Mouse (Mus musculus): ENCODE data around the gene Gcnt4. TPM values are rescaled to one million over a fixed set of nuclear protein-coding genes. Genes with fewer than 3 reads are reported as not detected.

Gcnt4 gene
- polyA plus RNA-seq, 1 experiment from 2014 or later: 1.8 TPM

DNA sequence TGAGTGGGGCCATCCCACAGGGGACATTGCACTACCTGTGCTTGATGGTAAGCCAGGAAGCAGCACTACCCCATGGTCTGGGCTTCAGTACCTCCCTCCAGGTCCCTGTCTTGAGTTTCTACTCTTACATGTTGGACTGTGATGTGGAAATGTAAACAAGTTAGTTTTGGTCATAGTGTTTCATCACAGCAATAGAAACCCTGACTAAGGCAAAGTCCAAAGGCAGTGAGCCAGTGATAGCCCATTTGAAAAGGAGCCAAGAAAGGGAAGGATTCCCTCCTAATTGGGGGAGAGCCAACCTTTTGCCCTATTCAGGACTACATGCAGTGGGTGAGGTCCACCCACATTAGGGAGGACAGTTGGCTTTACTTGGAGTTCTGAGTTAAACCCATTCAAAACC is 56.1 kb downstream of the Gcnt4 start:
- H3K27me3 ChIP-seq (ENCODE audit: control insufficient read depth, insufficient read depth, low read length): no peaks in the 10 kb centered on the region
- no peaks in the 10 kb centered on the region for H3K36me3 ChIP-seq (ENCODE audit: control insufficient read depth, insufficient read depth, low read length)
- H3K27ac ChIP-seq (ENCODE audit: low read length): no peak overlapping the region
- H3K9ac ChIP-seq (ENCODE audit: low read length): no peak overlapping the region
- no peaks in the 10 kb centered on the region for H3K9me3 ChIP-seq (replicated peaks; ENCODE audit: control insufficient read depth, low read length)
- H3K4me3 ChIP-seq (replicated peaks; ENCODE audit: low read length): no peak overlapping the region
- H3K4me2 ChIP-seq (ENCODE audit: low read depth, low read length): no peak overlapping the region
- no peak for ATAC-seq (ENCODE audit: insufficient read depth, low FRiP score)
- no peaks in the 10 kb centered on the region; the same call in 1 of the 2 replicates for H3K4me1 ChIP-seq (ENCODE audit: control insufficient read depth, insufficient read depth, low read length)

DNA sequence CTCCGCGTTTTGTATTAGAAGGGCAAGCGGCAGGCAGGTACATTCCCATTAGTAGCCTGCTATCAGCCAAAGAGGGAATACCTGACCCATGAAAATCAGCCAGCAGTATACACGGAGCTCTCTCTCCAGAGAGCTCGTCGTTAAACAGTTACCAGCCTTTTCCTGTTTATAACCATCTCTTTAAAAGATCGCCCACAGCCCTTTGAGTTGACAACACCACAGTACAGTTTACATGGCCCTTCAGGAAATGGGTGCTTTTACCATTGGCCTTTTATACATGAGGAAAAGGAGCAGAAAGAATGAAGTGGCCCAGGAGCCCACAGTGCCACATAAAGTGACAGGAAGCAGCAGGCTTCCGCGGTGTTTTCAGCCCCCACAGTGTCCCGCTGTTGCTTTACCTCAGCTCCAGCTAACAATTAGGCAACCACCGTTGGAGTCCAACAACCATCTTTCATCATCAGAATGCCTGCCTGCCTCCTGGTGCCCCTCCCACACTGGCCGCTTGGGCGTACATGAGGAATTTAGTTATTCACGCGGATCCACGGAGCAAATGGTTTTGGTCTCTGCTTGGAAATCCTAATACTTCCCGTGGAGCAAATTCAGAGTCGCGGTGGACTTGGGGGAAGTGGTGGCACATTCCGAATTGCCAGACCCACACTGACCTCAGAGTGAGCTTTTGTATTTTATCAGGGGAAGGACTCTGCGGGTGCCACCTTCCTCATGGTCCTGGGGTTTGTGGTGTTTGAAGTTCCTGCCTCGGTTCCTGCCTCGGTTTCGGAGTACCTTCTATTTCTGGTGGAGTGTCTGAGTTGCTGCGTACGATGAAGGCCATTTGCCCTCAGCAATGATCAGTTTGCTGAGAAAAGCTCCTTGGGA is 59.0 kb downstream of the Gcnt4 start:
- Histone ChIP-seq H3K36me3 (ENCODE audit: control insufficient read depth, insufficient read depth, low read length) (no peaks in the 10 kb centered on the region), H3K4me3 (replicated peaks; ENCODE audit: low read length) (no peak overlapping the region), H3K4me1 (ENCODE audit: control insufficient read depth, insufficient read depth, low read length) (no peaks in the 10 kb centered on the region; the same call in 1 of the 2 replicates), H3K9ac (ENCODE audit: low read length) (no peak overlapping the region), H3K27ac (ENCODE audit: low read length) (no peak overlapping the region), H3K4me2 (ENCODE audit: low read depth, low read length) (peak overlapping the region; percentile 16), H3K27me3 (ENCODE audit: control insufficient read depth, insufficient read depth, low read length) (no peaks in the 10 kb centered on the region), H3K9me3 (replicated peaks; ENCODE audit: control insufficient read depth, low read length) (no peaks in the 10 kb centered on the region)
- ATAC-seq (ENCODE audit: insufficient read depth, low FRiP score): no peak
- WGBS: 48% methylated on average over 26 of the region's 26 CpGs

DNA sequence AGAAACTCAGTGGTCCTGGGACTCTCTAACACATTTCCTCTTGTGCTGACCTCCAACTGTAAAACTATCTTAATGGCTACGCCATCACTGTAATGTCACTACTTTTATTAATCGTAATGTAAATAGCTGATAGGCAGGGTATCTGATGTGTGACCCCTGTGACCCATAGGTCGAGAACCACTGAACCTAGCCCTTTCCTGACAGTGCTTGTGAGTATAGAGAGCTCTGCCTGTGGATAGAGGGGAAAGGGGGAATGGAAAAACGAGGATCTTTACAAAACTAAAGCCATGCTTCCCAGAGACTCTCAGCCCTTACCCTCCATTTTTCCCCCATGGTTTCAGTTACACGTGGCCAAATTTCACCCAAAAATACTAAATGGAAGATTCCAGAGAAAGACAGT is 60.2 kb downstream of the Gcnt4 start:
- Histone ChIP-seq H3K4me2 (ENCODE audit: low read depth, low read length) (no peak overlapping the region), H3K9me3 (replicated peaks; ENCODE audit: control insufficient read depth, low read length) (no peaks in the 10 kb centered on the region), H3K36me3 (ENCODE audit: control insufficient read depth, insufficient read depth, low read length) (no peaks in the 10 kb centered on the region), H3K9ac (ENCODE audit: low read length) (no peak overlapping the region), H3K4me3 (replicated peaks; ENCODE audit: low read length) (no peak overlapping the region), H3K4me1 (ENCODE audit: control insufficient read depth, insufficient read depth, low read length) (no peaks in the 10 kb centered on the region; the same call in 1 of the 2 replicates), H3K27me3 (ENCODE audit: control insufficient read depth, insufficient read depth, low read length) (no peaks in the 10 kb centered on the region), H3K27ac (ENCODE audit: low read length) (no peak overlapping the region)
- WGBS: 72% methylated on average over 5 of the region's 5 CpGs
- no peak for ATAC-seq (ENCODE audit: insufficient read depth, low FRiP score)

DNA sequence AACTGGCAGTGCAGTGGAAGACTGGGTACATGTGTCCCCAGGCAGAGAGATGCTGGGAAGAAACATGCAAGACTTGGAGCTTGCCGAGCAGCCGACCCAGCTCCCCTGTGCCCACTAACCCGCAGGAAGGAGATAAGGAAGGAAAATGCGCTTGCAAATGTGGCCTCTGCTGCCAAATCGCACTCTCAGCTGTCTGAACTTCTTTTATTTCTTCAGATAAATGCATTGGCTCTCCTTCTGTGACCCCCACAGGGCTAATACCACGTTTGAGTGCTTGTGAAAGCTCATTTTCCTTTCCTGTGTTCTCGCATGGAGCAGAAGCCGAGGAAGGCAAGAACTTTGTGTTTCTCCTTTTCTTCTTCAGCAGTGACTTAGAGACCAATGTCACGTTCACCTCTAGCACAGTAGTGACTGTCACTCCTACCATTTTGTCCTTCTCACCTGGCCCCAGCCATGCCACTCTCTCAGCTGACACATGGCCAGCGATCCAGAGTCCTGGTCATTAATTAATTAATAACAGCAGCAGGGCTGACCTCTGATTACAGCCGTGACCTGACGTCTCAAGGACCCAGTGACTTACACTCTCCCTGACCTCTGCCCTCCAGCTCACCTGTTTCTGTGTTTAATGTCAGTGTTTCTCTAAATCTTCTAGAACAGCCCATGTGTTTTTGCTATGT is 61.2 kb downstream of the Gcnt4 start:
- WGBS: 50% methylated on average over 12 of the region's 12 CpGs
- Histone ChIP-seq H3K27ac (ENCODE audit: low read length) (no peak overlapping the region), H3K36me3 (ENCODE audit: control insufficient read depth, insufficient read depth, low read length) (no peaks in the 10 kb centered on the region), H3K9me3 (replicated peaks; ENCODE audit: control insufficient read depth, low read length) (no peaks in the 10 kb centered on the region), H3K4me1 (ENCODE audit: control insufficient read depth, insufficient read depth, low read length) (no peaks in the 10 kb centered on the region; the same call in 1 of the 2 replicates), H3K4me3 (replicated peaks; ENCODE audit: low read length) (no peak overlapping the region), H3K4me2 (ENCODE audit: low read depth, low read length) (no peak overlapping the region), H3K9ac (ENCODE audit: low read length) (no peak overlapping the region), H3K27me3 (ENCODE audit: control insufficient read depth, insufficient read depth, low read length) (no peaks in the 10 kb centered on the region)
- no peak for ATAC-seq (ENCODE audit: insufficient read depth, low FRiP score)

DNA sequence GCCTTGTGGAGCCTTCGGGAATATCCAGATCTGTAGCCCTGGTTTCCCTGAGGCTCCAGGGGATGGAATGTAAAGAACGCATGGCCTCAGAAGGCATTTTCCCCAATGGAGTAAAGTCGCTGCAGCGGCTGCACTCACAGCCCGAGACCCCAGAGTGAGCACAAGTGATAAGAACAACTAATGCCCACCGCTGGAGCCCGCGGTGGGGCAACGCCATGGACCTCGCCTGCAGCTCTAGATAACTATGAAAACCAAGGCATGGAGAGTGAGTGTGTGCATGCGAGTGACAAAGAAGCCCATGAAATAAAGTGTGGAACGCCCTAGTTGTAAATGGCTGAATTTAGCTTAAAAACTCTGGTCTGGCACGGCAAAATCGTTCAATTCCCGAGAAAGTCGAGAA is 64.6 kb downstream of the Gcnt4 start:
- Histone ChIP-seq H3K9ac (ENCODE audit: low read length) (no peak overlapping the region), H3K4me2 (ENCODE audit: low read depth, low read length) (no peak overlapping the region), H3K4me3 (replicated peaks; ENCODE audit: low read length) (no peak overlapping the region), H3K27ac (ENCODE audit: low read length) (no peak overlapping the region), H3K36me3 (ENCODE audit: control insufficient read depth, insufficient read depth, low read length) (no peaks in the 10 kb centered on the region), H3K27me3 (ENCODE audit: control insufficient read depth, insufficient read depth, low read length) (no peaks in the 10 kb centered on the region), H3K4me1 (ENCODE audit: control insufficient read depth, insufficient read depth, low read length) (no peaks in the 10 kb centered on the region), H3K9me3 (replicated peaks; ENCODE audit: control insufficient read depth, low read length) (no peaks in the 10 kb centered on the region)
- WGBS: 93% methylated on average over 16 of the region's 16 CpGs
- ATAC-seq (ENCODE audit: insufficient read depth, low FRiP score): no peak

DNA sequence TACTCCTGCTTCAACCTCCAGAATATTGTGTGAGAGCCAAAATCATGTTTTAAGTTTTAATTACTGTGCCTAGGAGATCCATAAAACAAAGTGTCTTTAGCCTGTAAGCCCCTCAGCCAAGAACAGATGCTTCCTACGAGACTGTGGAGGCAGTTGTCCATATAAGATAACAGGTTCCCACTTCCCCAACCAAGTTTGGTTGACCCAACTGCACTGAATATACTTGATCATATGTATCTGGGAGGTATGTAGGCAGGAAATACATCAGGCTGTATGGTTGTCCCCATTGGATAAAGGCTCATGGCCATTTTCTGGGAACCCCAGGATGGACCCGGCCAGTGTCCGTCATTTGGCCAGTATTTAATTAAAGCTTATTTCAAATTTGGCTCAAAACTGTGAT is 65.6 kb downstream of the Gcnt4 start:
- H3K27ac ChIP-seq (ENCODE audit: low read length): no peak overlapping the region
- H3K4me1 ChIP-seq (ENCODE audit: control insufficient read depth, insufficient read depth, low read length): no peaks in the 10 kb centered on the region
- H3K36me3 ChIP-seq (ENCODE audit: control insufficient read depth, insufficient read depth, low read length): no peaks in the 10 kb centered on the region
- ATAC-seq (ENCODE audit: insufficient read depth, low FRiP score): no peak
- WGBS: 82% methylated on average over 3 of the region's 3 CpGs
- no peak overlapping the region for H3K4me3 ChIP-seq (replicated peaks; ENCODE audit: low read length)
- no peak overlapping the region for H3K4me2 ChIP-seq (ENCODE audit: low read depth, low read length)
- no peaks in the 10 kb centered on the region for H3K9me3 ChIP-seq (replicated peaks; ENCODE audit: control insufficient read depth, low read length)
- H3K27me3 ChIP-seq (ENCODE audit: control insufficient read depth, insufficient read depth, low read length): no peaks in the 10 kb centered on the region
- no peak overlapping the region for H3K9ac ChIP-seq (ENCODE audit: low read length)

DNA sequence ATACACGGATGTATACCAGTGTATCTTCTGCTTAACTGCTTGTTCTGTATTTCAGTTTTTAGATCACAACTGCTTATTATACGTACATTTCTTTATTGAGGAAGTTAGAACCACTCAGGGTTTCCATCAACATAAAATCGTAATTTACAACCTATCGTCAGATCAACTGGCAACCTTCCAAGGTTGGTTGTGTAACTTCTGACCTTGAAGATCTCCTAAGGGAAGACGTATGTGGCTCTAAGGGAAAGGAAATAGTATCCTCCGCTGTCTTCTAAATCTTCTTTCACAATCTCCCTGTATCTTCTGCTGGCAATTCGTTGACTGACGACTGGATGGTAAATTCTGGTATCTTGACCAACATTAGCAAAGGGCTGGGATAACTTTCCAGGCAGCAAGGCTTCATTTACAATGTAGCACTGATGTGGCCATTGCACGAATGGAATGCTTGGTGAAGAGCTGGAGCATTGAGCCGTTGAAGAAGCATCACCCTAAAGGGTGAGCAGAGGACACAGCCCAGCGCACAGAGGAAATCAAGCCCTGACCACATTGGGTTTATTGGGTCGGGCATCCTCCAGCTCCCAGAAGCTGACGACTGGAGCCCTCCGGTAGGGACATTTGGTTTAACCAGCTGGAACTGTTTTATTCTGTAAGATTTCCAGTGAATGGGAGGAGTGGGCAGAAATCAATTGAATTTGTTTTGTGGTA is 66.2 kb downstream of the Gcnt4 start:
- WGBS: 78% methylated on average over 14 of the region's 14 CpGs
- no peak overlapping the region for H3K4me2 ChIP-seq (ENCODE audit: low read depth, low read length)

DNA sequence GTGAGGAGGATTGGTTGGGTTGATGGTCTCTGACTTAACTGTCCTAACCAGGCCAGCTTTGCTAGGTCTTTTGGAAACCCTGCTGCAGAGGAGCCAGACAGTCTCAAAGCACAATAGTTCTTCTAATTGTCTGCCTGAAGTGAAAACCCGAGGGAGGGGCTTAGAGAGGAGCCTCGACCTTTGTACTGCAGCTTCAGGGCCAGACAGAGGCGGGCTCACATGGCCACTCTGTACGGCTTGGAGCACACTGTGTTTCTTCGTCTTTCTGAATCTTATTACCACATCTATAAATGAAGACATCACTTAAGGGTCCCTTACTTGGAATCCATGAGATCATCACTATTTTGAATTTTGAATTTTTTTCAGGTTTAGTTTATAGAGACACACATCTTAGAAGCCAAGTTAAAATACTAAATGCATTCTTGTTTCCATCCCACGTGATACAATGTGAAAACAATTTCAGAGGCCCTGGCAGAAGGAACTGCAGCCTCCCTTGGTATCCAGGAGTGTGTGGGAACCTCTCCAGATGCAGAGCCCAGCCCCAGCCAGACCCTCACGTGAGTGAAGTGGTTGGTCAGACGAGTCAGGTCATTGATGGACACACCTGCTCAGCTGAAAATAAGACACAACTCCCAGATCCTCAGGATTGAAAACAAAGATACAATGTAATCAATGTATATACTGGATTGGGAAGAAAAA is 69.0 kb downstream of the Gcnt4 start:
- Histone ChIP-seq H3K9ac (ENCODE audit: low read length) (no peak overlapping the region), H3K27me3 (ENCODE audit: control insufficient read depth, insufficient read depth, low read length) (no peaks in the 10 kb centered on the region), H3K4me1 (ENCODE audit: control insufficient read depth, insufficient read depth, low read length) (no peaks in the 10 kb centered on the region), H3K9me3 (replicated peaks; ENCODE audit: control insufficient read depth, low read length) (no peaks in the 10 kb centered on the region), H3K27ac (ENCODE audit: low read length) (no peak overlapping the region), H3K4me3 (replicated peaks; ENCODE audit: low read length) (no peak overlapping the region), H3K4me2 (ENCODE audit: low read depth, low read length) (no peak overlapping the region), H3K36me3 (ENCODE audit: control insufficient read depth, insufficient read depth, low read length) (no peaks in the 10 kb centered on the region)
- WGBS: 43% methylated on average over 8 of the region's 8 CpGs
- no peak for ATAC-seq (ENCODE audit: insufficient read depth, low FRiP score)

More for the DNA sequence above, 66.2 kb downstream of the Gcnt4 start:
- H3K4me3 ChIP-seq (replicated peaks; ENCODE audit: low read length): no peak overlapping the region
- ATAC-seq (ENCODE audit: insufficient read depth, low FRiP score): no peak
- H3K9me3 ChIP-seq (replicated peaks; ENCODE audit: control insufficient read depth, low read length): no peaks in the 10 kb centered on the region
- H3K27me3 ChIP-seq (ENCODE audit: control insufficient read depth, insufficient read depth, low read length): no peaks in the 10 kb centered on the region
- no peak overlapping the region for H3K27ac ChIP-seq (ENCODE audit: low read length)
- H3K4me1 ChIP-seq (ENCODE audit: control insufficient read depth, insufficient read depth, low read length): no peaks in the 10 kb centered on the region
- no peaks in the 10 kb centered on the region for H3K36me3 ChIP-seq (ENCODE audit: control insufficient read depth, insufficient read depth, low read length)
- H3K9ac ChIP-seq (ENCODE audit: low read length): no peak overlapping the region

Data from stomach, embryonic 16.5 days (tissue).